Mouse (Mus musculus): ENCODE data around the gene Gbf1. TPM values are rescaled to one million over a fixed set of nuclear protein-coding genes. Genes with fewer than 3 reads are reported as not detected.

Gene Gbf1
- total RNA-seq, 2 experiments from 2014 or later: 93.3 to 97.6 TPM

- DNase-seq (ENCODE audit: extremely low spot score in 1 of 2, low spot score in 1 of 2): no peak
Measured at GRCm38 (mm10) chr19:46313591-46313990, 161.3 kb downstream of the Gbf1 start.

- DNase-seq (ENCODE audit: extremely low spot score in 1 of 2, low spot score in 1 of 2): no peak
Measured at GRCm38 (mm10) chr19:46314151-46314601, 161.9 kb downstream of the Gbf1 start.

GRCm38 (mm10) chr19:46314872-46315742 is 162.8 kb downstream of the Gbf1 start:
- DNase-seq (ENCODE audit: extremely low spot score in 1 of 2, low spot score in 1 of 2): peak in 1 of 2 experiments; percentile 8

GRCm38 (mm10) chr19:46315752-46316610 is 163.7 kb downstream of the Gbf1 start:
- no peak for DNase-seq (ENCODE audit: extremely low spot score in 1 of 2, low spot score in 1 of 2)

- peak; percentile 60 to 61 for DNase-seq (ENCODE audit: extremely low spot score in 1 of 2, low spot score in 1 of 2)
Measured at GRCm38 (mm10) chr19:46316846-46317545, 164.7 kb downstream of the Gbf1 start.

- DNase-seq (ENCODE audit: extremely low spot score in 1 of 2, low spot score in 1 of 2): peak in 1 of 2 experiments; percentile 27
Measured at GRCm38 (mm10) chr19:46317546-46317885, 165.2 kb downstream of the Gbf1 start.

DNA sequence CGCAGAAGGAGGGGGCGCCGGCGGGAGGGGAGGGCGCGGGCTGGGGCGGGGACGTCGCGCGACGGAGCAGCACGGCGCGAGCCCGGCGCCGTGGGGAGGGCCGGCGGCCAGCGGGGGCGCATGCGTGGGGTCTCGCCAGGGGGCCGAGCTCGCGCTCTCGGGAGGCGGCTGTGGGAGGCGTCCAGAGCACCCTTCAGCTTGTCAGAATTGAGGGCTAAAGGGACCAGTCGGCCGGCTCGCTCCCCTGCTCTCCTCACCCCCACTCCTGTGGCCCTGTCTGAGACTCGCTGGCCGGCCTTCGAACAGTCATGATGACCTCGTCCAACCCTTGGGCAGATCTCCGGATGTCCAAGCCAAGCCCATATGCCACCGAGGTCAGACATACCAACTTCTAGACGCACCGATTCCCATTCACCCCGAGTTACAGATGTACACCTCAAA is 165.7 kb downstream of the Gbf1 start:
- peak in 1 of 2 experiments; percentile 70 for DNase-seq (ENCODE audit: extremely low spot score in 1 of 2, low spot score in 1 of 2)

- peak; percentile 64 to 76 for DNase-seq (ENCODE audit: extremely low spot score in 1 of 2, low spot score in 1 of 2)
Measured at GRCm38 (mm10) chr19:46318586-46319378, 166.5 kb downstream of the Gbf1 start.

DNA sequence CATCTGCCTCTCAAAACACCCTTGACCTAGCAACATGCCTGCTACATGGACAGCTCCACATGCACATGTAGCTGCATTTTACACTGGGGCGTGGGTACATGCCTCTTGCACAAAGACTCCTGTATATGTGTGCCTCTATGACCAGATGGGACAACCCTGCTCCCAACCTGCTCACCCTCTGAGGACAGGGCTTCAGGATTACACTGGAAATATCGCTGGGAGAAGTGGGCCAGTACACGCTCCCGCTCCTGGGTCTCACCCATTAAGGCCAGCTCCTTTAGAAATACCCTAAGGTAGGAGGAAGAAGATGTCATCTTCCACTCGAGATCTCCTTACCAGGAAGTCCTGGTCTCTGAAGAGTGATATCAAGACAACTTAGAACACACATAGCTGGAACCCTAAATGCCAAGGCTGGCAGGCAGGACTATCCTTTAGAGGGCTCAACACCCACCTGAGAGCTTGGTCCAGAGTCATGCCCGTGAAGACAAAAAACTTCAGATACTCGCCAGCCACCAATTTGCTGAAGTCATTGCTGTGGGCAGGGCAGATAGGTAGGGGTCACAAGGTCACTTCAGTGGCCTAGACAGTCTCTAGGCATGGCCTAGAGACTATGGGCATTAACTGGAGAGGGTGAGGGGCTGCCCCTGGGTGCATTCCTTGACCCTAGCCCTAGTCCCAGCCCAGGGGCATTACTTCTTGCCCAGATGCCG is 167.9 kb downstream of the Gbf1 start:
- DNase-seq (ENCODE audit: extremely low spot score in 1 of 2, low spot score in 1 of 2): peak in 1 of 2 experiments; percentile 6

- peak in 1 of 2 experiments; percentile 45 for DNase-seq (ENCODE audit: extremely low spot score in 1 of 2, low spot score in 1 of 2)
Measured at GRCm38 (mm10) chr19:46321101-46321943, 169.0 kb downstream of the Gbf1 start.

GRCm38 (mm10) chr19:46322144-46322995 is 170.1 kb downstream of the Gbf1 start:
- no peak for DNase-seq (ENCODE audit: extremely low spot score in 1 of 2, low spot score in 1 of 2)

GRCm38 (mm10) chr19:46322996-46323572 is 170.8 kb downstream of the Gbf1 start:
- no peak for DNase-seq (ENCODE audit: extremely low spot score in 1 of 2, low spot score in 1 of 2)

DNA sequence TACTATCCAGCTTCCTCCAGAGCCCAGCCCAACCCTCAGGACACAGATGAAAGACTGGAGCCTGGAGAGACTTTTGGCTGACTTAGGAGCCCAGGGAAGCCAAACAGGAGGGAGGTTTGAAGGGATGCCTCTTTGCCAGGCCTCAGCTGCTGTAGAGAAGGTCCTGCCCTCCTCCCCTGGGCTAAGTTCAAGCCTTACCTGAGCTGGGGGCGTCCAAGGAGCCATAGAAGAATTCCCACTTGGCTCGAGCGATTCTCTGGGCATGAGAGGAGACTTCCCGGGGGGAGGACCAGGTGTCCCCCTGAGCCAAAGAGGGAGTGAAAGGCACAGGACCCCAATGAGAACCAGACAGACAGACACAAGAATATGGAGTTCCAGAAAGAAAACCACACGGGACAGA is 171.4 kb downstream of the Gbf1 start:
- no peak for DNase-seq (ENCODE audit: extremely low spot score in 1 of 2, low spot score in 1 of 2)

DNA sequence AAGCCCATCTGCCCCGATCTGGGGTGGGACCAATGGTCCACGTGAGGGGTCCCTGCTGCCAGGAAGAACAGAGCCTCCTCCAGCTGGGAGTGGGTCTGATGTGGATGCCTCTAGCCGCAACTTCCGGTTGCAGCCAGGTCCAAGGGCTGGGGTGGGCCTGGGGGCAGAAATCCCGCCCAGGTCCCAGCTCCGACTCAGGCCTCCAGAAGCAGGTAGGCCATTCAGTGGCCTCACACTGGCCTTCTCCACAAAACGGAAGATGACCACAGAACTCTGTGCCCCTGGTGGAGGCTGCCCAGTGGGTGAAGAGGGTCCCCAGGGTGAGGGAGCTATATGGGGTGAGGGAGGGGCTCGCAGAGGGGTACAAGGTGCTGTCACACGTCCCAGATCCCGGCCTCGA is 172.1 kb downstream of the Gbf1 start:
- DNase-seq (ENCODE audit: extremely low spot score in 1 of 2, low spot score in 1 of 2): no peak

DNA sequence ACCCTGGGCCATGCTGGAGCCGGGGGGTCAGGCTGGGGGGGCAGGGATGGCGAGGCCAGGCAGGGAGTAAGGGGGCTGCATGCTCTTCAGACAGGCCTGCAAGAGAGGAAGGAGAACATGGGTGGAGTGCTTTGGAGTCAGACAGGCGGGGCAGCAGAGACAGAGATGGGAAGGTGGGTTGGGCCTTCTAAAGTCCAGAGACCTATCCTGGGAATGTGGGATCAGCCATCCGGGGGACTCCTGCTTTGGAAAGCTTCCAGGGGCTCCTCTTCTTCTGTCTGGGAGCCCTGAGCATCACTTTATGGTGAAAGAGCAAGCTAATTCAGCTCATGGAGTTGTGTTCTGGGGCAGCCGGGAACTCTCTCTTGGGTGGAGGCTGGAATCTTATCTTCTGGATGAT is 172.6 kb downstream of the Gbf1 start:
- DNase-seq (ENCODE audit: extremely low spot score in 1 of 2, low spot score in 1 of 2): no peak

- no peak for DNase-seq (ENCODE audit: extremely low spot score in 1 of 2, low spot score in 1 of 2)
Measured at GRCm38 (mm10) chr19:46326019-46326755, 173.9 kb downstream of the Gbf1 start.

Data from layer of hippocampus, postnatal 25 days (tissue).